Mouse (Mus musculus) bone marrow macrophage, adult 2 months (primary cell): ENCODE results near the gene Frs2.
"Not testable (repeated sequence)": the region's sequence is repeated elsewhere in the genome, so short reads cannot be mapped to it uniquely, and the experiment has no call there.

ENCODE experiments used
- CTCF ChIP-seq: IDR thresholded peaks from 2 replicates; pipeline ENCODE4 v1.5.1; 2012; ENCODE audit warnings: low read depth, mild to moderate bottlenecking, low read length, moderate library complexity
- POLR2A ChIP-seq: IDR thresholded peaks from 2 replicates; pipeline ENCODE4 v1.6.1; 2012; ENCODE audit warnings: mild to moderate bottlenecking, low read depth, low read length, borderline replicate concordance

DNA sequence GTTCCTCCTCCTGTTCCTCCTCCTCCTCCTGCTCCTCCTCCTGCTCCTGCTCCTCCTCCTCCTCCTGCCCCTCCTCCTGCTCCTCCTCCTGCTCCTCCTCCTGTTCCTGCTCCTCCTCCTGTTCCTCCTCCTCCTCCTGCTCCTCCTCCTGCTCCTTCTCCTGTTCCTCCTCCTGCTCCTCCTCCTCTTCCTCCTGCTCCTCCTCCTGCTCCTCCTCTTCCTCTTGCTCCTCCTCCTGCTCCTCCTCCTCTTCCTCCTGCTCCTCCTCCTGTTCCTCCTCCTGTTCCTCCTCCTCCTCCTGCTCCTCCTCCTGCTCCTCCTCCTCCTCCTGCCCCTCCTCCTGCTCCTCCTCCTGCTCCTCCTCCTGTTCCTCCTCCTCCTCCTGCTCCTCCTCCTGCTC lies 122.6 kb downstream of the Frs2 start:
- TF ChIP-seq POLR2A, CTCF: not testable (repeated sequence)
